Mouse (Mus musculus) urinary bladder, adult 18-20 months (tissue): ENCODE measurements around the gene Mllt3.

Experiments
- DNase-seq, 2 experiments: peaks; one replicate each; pipeline ENCODE4 v3.0.0; 2022; ENCODE audit warnings: low spot score in 2 of 2, mixed read lengths in 2 of 2

The Mllt3 gene

GRCm38 (mm10) chr4:87953268-87953667 lies 79.9 kb downstream of the Mllt3 start:
- no peak for DNase-seq

- no peak for DNase-seq
Measured at GRCm38 (mm10) chr4:87949451-87949850, 83.7 kb downstream of the Mllt3 start.

- DNase-seq = no peak
Measured at GRCm38 (mm10) chr4:87944320-87944719, 88.8 kb downstream of the Mllt3 start.

- DNase-seq = no peak
Measured at GRCm38 (mm10) chr4:87942921-87943403, 90.2 kb downstream of the Mllt3 start.

- DNase-seq = no peak
Measured at GRCm38 (mm10) chr4:87939474-87940154, 93.5 kb downstream of the Mllt3 start.

- no peak for DNase-seq
Measured at GRCm38 (mm10) chr4:87936326-87936725, 96.8 kb downstream of the Mllt3 start.

GRCm38 (mm10) chr4:87933701-87934337 lies 99.3 kb downstream of the Mllt3 start:
- no peak for DNase-seq

GRCm38 (mm10) chr4:87930356-87931245 lies 102.6 kb downstream of the Mllt3 start:
- DNase-seq = no peak

GRCm38 (mm10) chr4:87928603-87929199 lies 104.5 kb downstream of the Mllt3 start:
- no peak for DNase-seq

GRCm38 (mm10) chr4:87927354-87927753 lies 105.8 kb downstream of the Mllt3 start:
- no peak for DNase-seq

- DNase-seq = no peak
Measured at GRCm38 (mm10) chr4:87920664-87921063, 112.5 kb downstream of the Mllt3 start.

GRCm38 (mm10) chr4:87911172-87911994 lies 121.8 kb downstream of the Mllt3 start:
- no peak for DNase-seq

GRCm38 (mm10) chr4:87905149-87905771 lies 127.9 kb downstream of the Mllt3 start:
- DNase-seq = no peak

GRCm38 (mm10) chr4:87904722-87905121 lies 128.4 kb downstream of the Mllt3 start:
- no peak for DNase-seq

GRCm38 (mm10) chr4:87902584-87902983 lies 130.6 kb downstream of the Mllt3 start:
- no peak for DNase-seq

- DNase-seq = no peak
Measured at GRCm38 (mm10) chr4:87901166-87901565, 132.0 kb downstream of the Mllt3 start.

- no peak for DNase-seq
Measured at GRCm38 (mm10) chr4:87893498-87893897, 139.7 kb downstream of the Mllt3 start.

GRCm38 (mm10) chr4:87893012-87893411 lies 140.2 kb downstream of the Mllt3 start:
- no peak for DNase-seq

- no peak for DNase-seq
Measured at GRCm38 (mm10) chr4:87883225-87883875, 149.8 kb downstream of the Mllt3 start.

- DNase-seq = no peak
Measured at GRCm38 (mm10) chr4:87881995-87882394, 151.2 kb downstream of the Mllt3 start.
